Comparison of ENCODE assay signal across 10 mouse cellular contexts in the genomic region with DNA sequence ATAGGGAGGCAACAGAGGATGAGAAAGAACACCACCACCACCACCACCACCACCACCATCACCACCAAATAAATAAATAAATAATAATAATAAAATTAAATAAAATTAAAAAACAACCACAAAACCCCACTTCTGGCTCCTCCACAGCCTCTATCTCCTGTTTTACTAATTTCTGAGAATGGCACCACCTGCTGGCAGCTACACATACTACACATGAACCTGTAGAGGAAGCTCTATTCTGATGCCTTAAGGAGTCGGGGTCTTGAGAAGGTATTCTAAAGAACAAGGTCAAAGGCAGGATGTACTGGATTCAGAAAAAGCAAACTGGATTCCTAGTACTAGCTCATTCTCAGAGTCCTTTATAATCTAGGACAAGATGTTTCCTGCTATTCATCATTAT.
DNase-seq lines count a peak whose midpoint lies in the region.
"Had no signal": no experiment of that assay in that cellular context is flagged by ENCODE, and none has a peak within 500 bp of the region (broad histone marks: within the 10 kb centered on the region; RNA-seq: fewer than 3 reads in every experiment).

No protein-coding gene starts in this region.

- H3K36me3 ChIP-seq in heart, embryonic 10.5 days, result no peaks in the 10 kb centered on the region
- H3K36me3 ChIP-seq: embryonic facial prominence, embryonic 12.5 days; stomach, embryonic 15.5 days had no signal

- peaks cover 7% of the 10 kb centered on the region; the same call in 1 of the 2 replicates for H3K27me3 ChIP-seq in heart, embryonic 10.5 days (ENCODE audit: insufficient read depth, poor library complexity, severe bottlenecking)
- H3K27me3 ChIP-seq: embryonic facial prominence, embryonic 12.5 days; stomach, embryonic 15.5 days had no signal

- peak; percentile 18 to 51 for DNase-seq in heart, postnatal 14 days
- no peak for DNase-seq in heart, embryonic 10.5 days (ENCODE audit: low spot score)
- peak; percentile 26 for DNase-seq in urinary bladder, postnatal 25 days (ENCODE audit: low spot score)
- no peak for DNase-seq in urinary bladder, adult 2 months (ENCODE audit: low spot score)
- DNase-seq in cerebellum, postnatal 4 days (ENCODE audit: low spot score in 2 of 2), result peak; percentile 26 to 45
- peak; percentile 40 to 60 for DNase-seq in kidney, postnatal 25 days
- DNase-seq in naive thymus-derived CD4-positive, alpha-beta T cell, adult 2 months (ENCODE audit: low read depth), result peak; percentile 53
- no peak for DNase-seq in spleen, postnatal 4 days (ENCODE audit: low spot score in 2 of 2)

- H3K4me1 ChIP-seq in heart, embryonic 10.5 days, result no peaks in the 10 kb centered on the region
- H3K4me1 ChIP-seq: embryonic facial prominence, embryonic 12.5 days; stomach, embryonic 15.5 days had no signal

- H3K9me3 ChIP-seq in heart, embryonic 10.5 days, result no peaks in the 10 kb centered on the region
- H3K9me3 ChIP-seq: embryonic facial prominence, embryonic 12.5 days; stomach, embryonic 15.5 days had no signal

- H3K27ac ChIP-seq in heart, embryonic 10.5 days, result no peak overlapping the region
- H3K27ac ChIP-seq: embryonic facial prominence, embryonic 12.5 days; stomach, embryonic 15.5 days had no signal

- WGBS in heart, embryonic 10.5 days, result 70% methylated on average over 1 of the region's 1 CpGs

- no peak overlapping the region for H3K4me3 ChIP-seq in heart, embryonic 10.5 days
- H3K4me3 ChIP-seq: embryonic facial prominence, embryonic 12.5 days; stomach, embryonic 15.5 days had no signal

- intact Hi-C loops in heart, postnatal 14 days (cut with DNase I), result no loop called here

Comparison
In these comparisons a context has a peak if more than half of its experiments do, and no peak if none do; other contexts are left out.
1. DNase-seq: peak in heart, postnatal 14 days (2 of 2), urinary bladder, postnatal 25 days (single experiment), cerebellum, postnatal 4 days (2 of 2), kidney, postnatal 25 days (2 of 2) and naive thymus-derived CD4-positive, alpha-beta T cell, adult 2 months (single experiment); none in heart, embryonic 10.5 days (single experiment), urinary bladder, adult 2 months (single experiment) and spleen, postnatal 4 days (0 of 2).